Mouse (Mus musculus) thymus, adult 18-20 months (tissue): Measurements from ENCODE around the gene Camk2d.

Source experiments
- DNase-seq, 2 experiments: peaks; one replicate each; pipeline ENCODE4 v3.0.0; 2022; ENCODE audit warnings: mixed read lengths in 2 of 2

Camk2d gene

DNA sequence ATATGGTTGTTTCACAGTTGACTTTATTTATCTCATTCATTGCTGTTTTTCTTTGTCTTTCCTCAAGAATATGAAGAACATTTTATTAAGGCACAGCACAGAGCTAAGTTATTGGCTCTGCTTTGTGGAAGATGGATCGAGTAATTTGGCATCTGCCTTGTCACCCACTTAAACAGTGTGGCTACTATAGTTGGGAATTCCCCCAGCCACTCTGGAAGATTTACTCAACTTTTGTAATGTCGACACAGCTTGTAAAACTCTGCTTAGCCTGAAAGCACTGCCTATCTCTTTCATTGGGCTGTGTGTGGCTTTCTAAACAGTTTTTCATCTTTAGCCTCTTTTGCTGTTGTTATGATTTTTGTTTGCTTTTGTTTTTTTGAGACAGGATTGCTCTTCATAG is 56.3 kb downstream of the Camk2d start:
- DNase-seq: no peak

DNA sequence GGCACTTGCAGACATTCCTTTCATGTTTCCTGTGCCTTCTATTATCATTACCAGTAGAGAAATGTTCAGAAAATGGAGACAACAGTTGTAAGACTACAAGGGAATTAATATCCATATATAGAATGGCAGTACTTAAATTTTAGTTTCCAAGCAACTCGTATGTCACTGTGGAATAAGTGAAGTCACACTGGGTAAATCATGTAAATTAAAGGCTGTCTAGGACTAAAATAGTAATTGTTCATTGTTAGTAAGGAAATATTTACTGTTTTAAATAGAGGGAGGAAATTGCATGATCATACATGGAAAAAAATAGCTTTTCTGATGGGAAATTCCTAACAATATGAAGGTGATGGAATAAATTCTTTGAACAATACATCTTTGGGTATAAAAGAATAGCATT is 57.0 kb downstream of the Camk2d start:
- no peak for DNase-seq

DNA sequence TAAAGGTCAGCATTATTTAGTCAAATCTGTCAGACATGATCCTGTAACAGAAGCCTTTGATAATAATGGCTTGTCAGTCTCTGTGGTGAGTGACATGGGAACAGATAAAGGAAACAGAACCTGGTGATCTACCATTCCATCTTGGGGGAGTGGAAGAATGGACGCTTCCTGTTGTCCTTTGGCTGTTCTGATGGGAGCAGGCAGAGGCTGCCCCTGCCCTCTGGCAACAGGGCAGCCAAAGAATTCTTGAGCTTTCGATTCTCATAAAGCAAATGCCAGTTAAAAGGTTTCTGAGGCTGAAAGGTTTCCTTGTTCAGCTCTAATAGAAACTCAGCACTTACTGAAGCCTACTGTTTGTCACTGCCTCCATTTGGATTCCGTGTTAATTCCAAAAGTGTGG is 60.1 kb downstream of the Camk2d start:
- DNase-seq: no peak

DNA sequence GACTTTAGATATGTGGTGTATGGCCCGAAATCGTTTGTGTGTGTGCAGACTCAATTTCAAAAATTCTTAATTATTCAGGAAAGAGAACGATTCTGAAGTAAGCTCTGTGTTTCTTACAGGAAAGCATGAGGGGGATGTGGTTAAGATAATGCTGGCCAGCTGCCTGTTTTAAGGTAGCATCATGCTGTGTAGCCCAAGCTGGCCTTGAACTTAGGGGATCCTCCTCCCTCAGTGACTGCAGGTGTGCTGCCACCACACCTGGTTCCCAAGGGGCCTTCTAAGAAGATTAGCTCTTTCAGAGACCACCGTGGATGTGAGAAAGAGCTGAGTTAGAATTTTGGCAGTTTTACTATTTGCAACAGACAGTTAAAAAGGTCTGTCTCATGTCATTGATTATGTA is 61.8 kb downstream of the Camk2d start:
- DNase-seq: no peak

DNA sequence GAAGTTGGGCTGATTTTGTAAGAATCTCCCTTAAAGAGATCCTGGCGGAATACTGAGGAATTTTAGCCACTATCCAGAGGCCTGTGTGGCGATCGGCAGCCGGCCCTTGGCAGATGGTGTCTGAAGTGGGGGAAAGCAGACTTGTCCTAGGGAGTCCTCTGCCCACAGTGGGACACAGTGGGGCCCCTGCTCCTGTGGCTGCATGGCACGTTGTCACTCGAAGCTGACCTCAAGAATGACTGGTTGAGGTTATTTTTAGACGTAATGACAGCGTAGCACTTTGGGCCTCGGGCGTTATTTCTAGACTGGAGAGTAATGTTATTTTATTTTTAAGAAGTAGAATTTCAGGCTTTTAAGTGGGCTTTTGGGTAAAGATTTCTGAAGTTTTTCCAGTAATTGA is 62.7 kb downstream of the Camk2d start:
- no peak for DNase-seq

DNA sequence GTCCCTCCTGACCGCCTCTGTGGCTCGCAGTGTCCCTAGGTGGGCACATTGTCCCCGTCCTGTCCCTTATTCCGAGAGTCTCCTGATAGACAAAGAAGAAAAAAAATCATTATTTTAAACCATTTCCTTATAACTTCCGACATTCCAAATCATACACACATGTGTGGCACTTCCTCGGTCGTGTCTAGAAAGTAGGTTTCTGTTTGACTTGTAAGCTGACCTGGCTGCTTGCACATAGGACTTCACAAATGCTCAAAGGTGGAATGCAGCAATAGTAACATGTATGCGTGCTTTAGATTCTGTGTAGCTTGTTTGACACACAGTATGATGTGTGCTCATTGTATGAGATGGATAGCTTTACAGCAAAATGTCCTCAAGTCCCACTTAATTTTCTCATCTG is 63.1 kb downstream of the Camk2d start:
- DNase-seq: no peak

DNA sequence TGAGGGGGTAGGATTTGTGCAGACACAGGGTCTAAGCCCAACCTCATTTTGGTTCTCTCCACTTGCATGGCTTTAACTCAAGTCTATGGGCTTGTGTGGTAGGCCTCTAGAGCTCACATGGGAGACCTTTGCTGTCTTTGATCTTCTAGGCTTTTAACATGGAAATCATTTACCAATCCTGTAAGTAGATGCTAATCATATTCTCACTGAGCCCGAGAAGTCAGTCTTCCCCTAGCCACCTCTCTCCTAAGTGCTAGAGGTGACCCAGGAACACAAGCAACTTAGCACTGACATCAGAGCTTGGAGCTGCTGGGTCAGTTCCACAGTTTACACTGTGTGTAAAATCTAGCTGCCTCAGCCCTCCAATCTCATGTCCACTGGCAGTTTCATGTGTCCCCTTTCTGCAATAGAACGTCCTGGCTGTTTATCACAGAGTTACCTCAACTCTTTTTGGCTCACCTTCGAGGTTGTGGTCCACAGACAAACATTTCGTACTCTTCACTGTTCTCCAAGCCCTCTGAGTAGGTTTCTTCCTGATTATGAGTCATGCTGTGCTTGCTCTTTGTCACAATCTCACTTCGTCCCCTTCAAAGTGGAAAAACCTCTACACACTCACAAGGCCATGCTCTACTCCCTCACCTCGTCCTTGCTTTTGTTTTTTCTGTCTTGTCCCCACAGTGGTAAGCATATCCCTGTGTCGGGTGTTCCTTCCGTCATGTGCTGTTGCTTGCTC is 63.9 kb downstream of the Camk2d start:
- no peak for DNase-seq

DNA sequence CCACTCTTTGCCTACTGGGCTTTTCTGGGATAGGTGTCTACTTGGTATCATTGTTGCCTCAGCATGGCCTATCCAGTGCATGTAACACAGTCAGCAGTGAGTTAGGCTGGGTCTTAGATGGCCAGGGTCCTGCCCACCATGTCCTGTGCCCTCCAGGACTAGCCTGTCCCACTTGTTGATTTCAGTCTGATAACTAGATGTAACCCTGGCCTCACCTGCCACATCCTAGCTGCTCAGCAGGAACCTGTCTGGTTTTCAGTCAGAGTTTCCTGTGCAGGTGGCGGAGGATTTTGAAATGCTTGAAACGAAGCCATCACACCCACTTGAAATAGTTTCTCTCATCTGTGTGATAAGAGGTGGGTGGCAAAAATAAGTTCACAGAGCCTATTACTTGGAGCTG is 64.5 kb downstream of the Camk2d start:
- DNase-seq: peak; percentile 39 to 58

DNA sequence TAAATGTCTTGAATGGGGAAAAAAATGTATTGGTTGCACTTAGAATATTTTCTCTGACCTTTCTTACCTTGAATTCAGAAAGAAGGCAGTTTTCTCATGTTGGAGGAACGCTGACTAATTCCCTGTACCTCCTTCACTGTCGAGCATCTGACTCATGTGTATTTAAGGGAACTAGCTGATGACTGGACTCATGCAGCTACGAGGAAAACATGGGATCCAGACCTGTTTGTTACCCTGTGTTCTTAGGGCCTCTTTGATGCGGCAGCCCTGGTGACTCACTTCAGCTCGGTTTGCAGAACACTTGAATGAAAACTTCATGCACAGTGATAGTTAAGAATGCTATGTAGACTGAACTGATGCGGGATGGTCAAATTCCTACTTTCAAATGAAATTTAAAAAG is 64.9 kb downstream of the Camk2d start:
- DNase-seq: no peak

DNA sequence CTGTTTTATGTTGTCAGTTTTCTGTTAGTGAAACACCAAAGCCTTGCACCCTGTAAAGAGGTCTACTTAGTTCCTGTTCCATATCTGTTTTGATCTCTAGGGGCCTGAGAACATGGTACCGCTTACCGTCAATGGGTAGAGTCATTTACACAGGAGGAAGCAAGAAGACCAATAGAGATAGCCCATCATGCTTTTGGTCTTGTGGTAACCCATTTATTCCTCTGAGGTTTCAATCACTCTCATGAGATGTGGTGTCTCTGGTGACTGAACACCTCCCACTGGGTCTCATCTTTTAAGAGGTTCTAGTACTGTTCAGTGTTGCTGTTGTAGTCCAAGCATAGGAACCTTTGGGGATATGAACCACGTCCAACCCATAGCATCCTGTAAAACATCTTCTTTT is 65.8 kb downstream of the Camk2d start:
- DNase-seq: no peak

DNA sequence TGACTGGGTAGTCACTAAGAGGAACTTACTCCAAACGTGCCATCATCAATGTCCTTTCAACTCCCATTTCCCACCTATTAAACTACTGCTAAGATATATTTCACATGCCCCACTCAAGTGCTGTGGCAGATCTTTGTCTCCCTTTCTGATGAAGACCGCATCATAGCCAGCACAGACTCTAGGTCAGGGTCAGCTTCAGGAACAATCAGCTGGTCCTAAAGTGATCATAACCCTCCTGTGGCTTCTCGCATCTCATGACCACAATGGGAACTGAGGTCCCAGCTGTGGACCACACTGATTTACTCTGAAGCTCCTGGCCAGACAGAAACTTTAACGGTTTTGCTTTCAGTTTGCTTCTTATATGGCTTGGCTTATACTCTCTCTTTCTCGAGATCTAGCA is 67.3 kb downstream of the Camk2d start:
- no peak for DNase-seq

DNA sequence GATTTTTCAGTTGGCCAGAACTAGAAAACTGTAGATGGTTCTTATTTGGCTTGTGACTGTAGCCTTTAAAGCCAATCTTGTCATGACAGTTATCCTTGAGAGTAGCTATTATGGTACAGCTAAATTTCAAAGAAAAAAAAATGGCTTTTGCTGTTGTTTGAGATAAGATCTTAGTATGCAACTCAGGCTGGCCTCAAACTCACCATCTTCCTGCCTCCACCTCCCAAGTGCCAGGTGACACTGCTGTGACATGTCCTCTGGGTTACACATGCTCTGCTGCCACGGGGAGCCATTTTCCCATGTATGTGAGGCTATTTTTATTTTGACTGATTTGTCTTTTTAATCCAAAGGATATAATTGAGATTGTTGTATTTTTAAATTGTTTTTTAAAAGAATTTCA is 69.8 kb downstream of the Camk2d start:
- no peak for DNase-seq

DNA sequence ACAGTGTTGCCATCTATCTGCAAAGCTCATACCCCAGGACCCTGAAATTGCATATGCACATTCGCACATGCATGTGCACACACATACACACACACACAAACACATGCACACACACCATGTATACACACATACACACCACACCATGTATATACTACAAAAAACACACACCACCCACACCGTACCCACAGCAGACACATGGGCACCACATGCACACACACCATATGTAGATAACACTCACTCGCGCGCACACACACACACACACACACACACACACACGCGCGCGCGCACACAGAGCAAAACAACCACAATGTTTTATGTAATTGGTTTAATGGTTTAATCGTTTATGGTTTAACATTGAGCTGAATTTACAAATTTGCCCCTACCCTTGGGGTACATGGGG is 70.9 kb downstream of the Camk2d start:
- DNase-seq: no peak

DNA sequence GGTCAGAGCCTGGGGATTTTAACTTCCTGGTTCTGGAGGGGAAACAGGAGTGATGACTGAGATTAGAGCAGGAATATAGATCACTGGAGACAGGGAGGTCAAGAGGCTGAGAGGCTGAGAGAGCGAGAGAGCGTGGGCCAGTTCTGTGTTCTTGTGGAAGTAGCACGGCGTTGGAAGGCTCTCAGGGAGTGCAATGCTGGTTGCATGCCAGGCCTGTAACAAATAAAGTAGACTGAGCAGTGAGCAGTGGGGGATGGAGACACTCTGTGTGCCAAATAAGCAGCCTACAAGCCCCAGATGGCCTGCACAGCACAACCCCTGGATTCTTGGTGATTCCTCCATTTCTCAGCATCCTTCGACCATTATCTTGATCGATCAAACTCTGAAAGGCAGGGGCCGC is 71.3 kb downstream of the Camk2d start:
- no peak for DNase-seq

DNA sequence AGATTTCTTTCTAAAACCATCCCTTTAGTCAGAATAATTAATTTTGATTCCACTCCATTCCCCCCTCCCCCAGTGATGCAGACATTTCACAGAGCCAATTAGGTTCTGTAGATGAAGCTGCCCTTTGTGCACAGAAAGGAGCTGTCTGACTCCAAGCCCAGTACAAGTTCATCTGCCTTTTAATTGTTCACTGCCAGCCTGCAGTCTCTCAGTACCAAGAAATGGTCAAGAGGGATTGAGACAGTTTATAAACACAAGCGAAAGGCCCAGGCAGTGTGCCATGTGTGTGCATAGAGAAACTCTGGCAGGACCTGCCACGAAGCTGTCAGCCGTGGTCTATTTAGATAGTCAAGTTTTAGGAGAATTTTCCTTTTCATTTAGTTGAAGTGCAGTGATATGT is 72.0 kb downstream of the Camk2d start:
- DNase-seq: no peak

DNA sequence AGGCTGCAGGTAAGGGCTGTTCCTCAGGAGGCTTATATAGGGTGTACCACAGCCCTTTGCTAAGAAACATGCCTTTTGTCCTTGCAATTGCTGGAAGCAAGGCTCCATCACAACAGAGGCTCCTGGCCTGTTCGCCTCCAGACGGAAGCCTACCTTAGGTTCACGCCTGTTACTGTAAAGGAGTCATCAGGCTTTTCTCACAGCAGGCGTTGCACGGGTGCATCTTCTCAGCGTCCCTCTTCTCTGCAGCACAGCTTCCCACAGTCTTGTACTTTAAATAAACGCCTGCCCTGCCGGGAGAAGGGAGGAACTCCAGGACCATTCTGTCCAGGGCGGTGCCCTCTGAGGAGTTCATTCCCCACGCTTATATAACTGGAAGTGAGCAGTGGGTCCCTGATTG is 72.6 kb downstream of the Camk2d start:
- DNase-seq: no peak

DNA sequence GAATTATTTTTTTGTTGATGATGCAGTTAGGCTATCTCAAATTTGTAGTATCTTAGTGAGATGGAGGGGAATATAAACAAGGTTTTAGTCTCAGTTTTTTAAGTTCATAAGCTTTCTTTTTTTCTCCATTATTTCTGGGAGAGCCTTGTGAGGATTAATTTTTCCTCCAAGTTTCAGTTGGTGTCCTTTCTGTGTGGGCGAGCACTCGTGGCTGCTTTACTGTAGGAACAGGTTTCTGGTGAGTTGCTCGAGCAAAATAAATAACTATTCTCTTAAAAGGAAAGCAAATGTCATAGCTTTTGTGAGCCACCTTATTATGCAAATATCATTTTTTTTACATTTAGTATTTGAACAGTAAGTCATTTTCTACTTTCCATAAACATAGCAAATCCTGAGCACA is 74.3 kb downstream of the Camk2d start:
- no peak for DNase-seq

DNA sequence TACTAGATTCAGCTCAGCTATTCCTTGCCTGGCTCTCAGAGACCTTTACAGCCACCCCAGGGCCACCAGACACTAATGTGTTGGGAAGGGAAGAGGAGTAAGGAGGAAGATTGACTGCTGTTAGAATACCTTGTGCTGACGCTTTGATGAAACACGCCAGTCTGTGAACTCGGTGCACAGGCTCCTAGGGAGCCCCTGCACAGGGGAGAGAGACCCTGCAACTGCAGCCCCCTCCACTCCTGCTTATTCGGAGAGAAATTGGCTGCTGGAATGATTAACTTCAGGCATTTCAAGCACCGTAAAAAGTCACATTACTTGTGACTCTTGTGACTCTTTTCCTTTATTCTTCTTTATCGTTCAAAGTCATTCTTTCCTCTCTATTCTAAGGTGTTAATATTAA is 75.2 kb downstream of the Camk2d start:
- DNase-seq: no peak

DNA sequence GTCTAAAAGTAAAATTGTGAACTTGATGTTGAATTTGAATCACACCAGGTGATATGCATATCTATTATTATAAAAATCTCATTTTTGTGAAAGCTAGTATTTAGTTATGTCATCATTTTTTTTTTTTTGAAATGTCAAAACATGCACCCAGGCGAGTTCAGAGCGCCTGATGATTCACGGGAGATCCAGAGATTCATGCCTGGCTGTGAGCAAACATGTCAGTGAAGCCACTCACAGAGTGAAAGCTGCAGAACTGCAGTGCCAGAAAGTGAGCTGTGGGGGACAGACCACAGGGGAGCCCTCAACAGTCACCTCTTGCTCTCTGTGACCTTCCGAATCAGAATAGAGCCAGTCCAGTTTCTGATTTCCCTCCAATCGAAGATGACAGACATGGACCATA is 84.9 kb downstream of the Camk2d start:
- DNase-seq: no peak

DNA sequence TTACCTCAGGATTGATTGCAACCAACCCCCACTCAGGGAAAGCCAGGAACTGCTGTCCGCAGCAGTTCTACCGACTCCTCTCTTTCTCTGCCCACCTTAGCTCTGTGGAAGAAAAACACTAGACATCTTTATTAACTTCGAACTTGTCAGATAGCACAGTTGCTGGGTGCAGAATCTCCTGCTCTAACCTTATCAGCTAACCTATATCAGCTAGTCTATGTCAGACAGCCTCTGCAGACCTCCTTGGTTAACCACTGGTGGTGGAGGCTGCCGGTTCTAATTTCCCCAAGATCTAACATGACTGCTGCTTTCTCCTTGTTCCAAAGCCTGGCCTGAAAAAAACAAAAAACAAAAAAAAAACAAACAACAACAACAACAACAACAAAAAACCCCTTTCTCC is 85.9 kb downstream of the Camk2d start:
- DNase-seq: no peak

DNA sequence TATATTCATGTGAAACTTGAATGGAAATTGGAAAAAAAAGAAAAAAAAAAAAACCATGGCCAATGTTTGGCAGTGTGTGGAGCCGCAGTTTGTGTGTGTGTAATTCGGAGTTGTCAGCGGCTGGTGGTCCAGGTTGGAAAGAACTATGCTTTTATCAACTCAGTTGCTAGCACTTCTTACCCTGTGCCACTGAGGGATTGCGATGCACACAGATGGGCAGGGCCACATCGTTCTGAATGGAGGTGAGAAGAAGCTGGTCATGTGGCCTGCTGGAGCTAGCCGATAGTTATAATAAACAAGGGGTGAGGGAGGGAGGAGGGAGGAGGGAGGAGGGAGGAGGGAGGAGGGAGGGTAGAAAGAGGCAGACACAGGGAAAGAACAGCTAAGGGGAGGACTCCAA is 89.3 kb downstream of the Camk2d start:
- no peak for DNase-seq

DNA sequence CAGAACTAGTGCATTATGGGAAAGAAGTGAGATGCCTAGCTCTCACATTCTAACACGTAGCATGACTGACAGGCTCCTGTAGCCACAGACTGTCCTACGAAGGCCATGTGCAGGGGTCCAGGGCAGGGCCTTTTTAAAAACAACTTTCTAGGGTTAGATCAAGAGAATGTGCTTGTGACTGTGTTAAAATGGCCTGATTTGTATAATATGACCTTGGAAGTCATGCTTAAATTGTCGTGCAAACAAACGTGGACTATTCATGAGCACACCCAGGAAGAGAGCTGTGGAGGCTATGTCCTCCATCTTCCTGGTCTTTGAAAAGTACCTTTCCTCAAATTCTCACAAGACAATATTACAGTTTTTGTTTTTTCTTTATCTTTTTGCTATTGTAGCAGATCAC is 91.0 kb downstream of the Camk2d start:
- no peak for DNase-seq

DNA sequence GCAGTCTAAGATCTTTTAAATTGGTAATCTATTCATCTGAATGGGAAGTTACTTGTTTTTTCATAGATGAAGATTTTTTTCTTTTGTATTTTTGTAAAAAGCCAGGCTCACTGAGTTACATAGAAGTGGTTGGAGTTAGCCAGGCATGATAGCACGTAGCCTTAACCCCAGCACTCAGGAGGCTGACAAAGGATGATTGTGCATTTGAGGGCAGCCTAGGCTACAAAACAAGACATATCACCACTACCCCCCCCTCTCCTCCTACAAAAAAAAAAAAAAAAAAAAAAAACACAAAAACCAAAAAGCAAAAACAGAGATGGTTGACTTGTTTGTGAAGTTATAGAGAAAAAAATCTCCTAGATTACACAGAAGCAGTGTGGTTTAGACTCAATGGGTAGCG is 92.4 kb downstream of the Camk2d start:
- no peak for DNase-seq

DNA sequence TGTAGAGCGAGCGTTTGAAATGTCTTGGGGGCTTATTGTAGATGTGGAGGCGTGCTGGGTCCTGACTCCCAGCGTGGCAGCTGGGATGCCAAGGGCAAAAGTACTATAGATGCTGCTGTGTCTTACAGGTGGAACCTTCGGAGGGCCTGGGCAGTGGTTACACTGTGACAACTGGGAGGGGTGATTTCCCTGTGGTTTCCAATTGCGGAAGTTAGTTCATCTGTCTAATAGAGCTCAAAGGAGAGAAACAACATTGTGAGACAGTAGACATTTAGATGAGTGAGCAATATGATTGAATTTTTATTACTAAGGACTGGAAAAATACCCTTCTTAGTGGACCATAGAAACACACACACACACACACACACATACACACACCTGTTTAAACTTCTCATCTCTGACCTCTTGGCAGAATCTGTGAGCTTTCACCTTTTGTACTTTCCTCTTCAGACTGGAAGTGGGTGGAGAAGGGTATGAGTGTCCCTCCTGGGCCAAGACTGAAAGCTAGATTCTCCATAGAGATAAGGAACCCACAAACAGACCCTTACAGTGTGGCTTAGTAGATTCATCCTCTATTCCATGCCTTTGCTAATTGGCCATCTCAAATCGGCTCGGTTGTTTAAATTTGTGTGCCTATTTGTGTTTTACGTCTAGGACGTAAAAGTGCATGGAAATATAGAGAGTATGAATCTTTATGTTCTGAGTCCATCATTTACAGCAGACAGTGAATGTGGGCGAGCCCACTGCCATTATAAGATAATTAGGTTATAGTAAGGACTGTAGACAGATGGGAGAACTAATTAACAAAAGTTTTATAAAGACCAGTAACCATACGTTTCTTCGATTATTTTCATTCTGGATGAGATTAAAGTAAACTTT is 94.8 kb downstream of the Camk2d start:
- DNase-seq: no peak

DNA sequence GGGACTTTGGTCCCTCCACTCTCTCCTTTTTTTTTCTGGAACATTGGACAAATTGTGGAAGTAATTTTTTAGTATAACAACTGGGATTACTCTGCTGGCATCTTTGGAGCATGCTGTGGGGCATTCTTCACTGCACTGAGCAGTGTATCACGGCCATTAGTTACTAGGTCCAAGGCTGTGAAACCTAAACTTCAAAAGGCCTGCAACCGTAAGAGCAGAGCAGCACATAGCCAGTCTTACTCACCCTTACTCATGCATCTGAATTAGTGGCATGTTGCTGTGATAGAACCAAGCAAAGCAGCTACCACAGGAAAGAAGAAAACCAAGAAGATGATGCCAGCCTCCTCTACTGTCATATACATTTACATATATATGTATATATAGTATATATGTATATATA is 95.5 kb downstream of the Camk2d start:
- DNase-seq: no peak
